Mouse (Mus musculus) brain, embryonic 18.5 days (tissue): ENCODE data around the gene E2f4.

Experiments
- DNase-seq: peaks from one replicate; pipeline ENCODE4 v3.0.0-alpha.2; 2012; ENCODE audit warnings: low read depth, low spot score

E2f4 gene

DNA sequence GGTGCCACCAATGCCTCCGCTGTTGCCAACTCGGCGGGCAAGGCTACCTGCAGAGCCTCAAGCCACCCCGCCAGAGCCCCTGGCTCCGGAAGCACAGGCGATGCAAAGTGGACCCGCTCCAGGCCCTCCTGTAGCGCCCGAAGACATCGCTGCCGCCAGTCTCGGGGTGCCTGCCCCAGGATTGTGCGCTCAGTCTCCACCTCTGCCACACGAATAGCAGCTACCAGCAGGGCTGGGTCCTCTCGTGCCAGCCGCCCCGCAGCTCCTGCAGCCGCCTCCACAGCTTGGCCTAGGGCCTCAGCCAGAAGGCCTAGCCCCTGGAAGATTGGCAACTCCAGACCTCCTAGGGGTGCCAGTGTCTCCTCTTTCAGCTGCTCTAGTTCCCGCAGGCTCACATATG is 4.1 kb upstream of the E2f4 start:
- no peak for DNase-seq

DNA sequence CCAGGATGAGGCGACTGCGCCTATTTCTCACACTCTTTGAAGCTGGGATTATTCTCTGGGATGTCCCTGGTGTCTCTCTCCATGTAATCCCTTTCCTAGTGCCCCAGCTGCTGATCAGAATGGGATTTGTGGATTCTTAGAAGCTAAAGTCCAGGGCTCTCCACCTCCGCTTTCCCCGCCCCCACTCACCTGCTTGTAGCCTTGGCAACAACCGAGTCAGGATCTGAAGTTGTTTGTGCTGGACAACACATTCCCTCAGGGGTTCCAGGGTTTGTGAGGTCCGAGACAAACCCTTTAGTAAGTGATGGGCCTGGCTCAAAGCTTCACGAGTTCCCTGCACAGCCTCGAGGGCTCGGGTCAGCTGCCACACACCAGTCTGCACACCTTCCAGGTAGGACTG is 2.7 kb upstream of the E2f4 start:
- no peak for DNase-seq

DNA sequence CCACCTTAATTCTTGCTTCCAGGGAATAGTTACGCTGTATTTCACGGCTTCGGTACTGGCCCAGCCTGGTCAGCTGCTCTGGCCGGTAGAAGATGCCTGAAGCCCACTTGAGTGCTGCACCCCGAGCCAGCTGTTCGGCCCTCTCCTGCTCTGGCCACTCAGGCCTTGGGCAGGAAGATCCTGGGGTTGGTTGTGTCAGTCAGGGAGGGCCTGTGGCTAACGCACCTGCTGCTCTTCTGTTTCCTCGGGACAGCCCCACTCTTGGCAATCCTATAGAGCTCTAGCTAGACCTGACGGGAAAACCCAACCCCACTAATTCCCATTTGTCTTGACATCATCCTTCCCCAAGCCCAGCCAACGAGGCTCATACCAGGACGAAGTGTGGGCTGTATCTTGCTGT is 2.2 kb upstream of the E2f4 start:
- no peak for DNase-seq

DNA sequence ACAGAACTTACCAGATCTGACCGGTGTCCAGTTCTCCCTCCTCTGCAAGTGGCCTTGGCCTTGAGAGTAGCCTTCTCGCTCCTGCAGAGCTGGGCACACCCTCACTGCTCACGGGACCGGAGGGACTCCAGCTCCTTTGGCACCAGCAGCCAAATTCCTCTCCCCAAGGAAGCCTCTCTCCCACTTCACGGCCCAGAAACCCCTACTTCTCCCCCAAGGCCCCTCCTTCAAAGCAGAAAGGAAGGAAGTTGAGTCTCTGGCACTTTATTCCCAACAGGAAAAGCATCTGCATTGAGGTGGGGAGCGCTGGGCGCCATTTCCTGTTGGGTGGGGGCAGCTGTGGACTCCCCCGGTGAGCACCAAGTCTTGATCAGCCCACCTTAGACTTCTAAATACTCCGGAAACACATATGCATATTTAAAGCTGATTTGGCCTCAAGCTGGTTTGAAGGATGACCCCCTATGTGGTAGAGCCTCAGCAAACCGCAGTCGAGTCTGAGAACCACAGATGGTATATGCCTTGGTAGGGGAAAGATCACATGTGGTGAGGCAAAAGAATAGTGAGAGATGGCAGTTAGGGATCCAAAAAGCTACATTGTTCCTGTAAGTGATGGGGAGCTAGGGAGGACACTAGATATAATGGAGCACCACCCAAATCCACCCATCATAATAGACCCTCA is 1.4 kb upstream of the E2f4 start, which contains the start of gene Exoc3l:
TSS of gene Exoc3l (minus strand) at position 207 of the 679 bp plus-strand sequence.
- no peak for DNase-seq

DNA sequence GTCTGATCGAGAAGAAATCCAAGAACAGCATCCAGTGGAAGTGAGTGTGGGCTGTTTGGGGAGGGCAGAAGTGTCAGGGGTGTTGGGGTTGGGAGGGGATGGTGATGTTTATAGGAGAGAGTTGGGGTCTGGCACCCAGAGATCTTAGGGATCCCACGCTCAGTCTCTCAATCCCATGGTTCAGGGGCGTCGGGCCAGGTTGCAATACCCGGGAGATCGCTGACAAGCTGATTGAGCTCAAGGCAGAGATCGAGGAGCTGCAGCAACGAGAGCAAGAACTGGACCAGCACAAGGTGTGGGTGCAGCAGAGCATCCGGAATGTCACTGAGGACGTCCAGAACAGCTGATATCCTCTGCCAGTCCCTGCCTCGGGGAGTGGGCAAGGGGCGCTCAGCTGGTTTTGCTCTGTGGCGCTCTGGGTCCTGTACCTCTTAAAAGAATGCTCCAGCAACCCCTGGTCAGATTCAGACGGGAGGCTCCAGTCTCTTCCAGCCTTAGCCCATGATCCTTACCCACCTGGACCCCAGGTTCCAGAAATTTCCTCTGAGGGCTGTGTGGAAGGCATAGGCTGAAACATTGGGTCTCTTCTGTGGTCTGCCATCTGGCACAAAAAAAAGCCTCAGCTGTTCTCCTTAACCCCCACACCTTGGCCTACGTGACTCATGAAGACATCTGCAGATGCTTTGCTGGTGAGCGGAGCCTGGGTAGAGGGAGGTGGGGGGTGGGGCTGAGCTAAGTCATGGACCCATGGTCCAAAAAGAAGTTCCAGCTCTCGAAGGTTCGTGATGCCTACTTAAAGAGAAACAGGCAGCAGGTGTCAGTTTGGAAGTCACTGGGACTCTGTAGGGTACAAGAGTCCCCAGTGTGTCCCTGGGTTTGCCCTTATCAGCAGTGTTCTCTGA is 1.1 kb downstream of the E2f4 start:
- no peak for DNase-seq

DNA sequence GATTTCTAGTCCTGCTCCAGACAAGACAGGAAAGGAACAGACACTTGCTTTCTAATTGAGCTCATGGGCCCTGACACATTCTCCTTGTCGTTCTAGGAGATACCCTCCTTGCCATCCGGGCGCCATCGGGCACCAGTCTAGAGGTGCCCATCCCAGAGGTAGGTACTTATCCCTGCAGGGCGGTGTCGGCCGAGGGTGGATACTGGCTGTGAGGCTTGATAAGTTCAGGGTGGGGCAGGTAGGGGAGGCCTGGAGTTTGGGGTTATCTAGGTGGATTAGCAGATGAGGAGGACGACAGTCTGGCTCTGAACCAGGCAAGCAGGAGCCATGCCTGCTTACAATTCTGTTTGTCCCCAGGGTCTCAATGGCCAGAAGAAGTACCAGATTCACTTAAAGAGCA is 2.5 kb downstream of the E2f4 start:
- no peak for DNase-seq

DNA sequence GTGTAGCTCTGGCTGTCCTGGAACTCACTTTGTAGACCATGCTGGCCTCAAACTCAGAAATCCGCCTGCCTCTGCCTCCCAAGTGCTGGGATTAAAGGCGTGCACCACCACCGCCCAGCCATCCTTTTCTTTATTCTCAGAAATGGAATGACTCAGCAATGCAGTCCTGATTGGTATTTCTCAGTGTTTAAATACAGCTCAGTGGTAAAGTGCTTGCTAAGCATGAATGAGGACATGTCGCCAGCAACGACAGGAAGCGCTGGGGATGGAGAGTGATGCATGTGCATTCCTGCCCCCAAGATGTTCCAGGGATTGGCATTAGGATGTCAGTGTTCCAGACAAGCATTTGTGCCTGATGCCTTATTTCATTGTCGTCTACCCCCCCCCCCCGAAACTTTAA is 5.9 kb downstream of the E2f4 start:
- DNase-seq = no peak

DNA sequence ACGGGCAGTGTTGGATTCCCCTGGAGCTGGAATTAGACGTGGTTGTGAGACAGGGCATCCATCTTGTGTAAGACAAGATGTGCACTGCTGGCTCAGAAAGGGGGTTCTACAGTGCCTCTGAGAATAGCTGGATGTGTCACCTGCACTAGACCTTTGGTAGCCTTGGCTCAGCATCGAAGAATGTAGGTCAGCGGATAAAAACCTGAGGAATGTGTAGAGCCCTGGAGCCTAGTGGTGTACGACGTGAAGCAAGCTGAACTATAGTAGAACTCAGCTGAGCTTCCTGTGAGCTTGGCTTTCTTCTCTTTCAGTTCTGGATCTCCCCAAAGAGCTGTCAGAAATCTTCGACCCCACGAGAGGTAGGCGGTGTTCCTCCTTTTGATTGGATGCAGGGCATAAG is 6.4 kb downstream of the E2f4 start:
- DNase-seq = no peak

DNA sequence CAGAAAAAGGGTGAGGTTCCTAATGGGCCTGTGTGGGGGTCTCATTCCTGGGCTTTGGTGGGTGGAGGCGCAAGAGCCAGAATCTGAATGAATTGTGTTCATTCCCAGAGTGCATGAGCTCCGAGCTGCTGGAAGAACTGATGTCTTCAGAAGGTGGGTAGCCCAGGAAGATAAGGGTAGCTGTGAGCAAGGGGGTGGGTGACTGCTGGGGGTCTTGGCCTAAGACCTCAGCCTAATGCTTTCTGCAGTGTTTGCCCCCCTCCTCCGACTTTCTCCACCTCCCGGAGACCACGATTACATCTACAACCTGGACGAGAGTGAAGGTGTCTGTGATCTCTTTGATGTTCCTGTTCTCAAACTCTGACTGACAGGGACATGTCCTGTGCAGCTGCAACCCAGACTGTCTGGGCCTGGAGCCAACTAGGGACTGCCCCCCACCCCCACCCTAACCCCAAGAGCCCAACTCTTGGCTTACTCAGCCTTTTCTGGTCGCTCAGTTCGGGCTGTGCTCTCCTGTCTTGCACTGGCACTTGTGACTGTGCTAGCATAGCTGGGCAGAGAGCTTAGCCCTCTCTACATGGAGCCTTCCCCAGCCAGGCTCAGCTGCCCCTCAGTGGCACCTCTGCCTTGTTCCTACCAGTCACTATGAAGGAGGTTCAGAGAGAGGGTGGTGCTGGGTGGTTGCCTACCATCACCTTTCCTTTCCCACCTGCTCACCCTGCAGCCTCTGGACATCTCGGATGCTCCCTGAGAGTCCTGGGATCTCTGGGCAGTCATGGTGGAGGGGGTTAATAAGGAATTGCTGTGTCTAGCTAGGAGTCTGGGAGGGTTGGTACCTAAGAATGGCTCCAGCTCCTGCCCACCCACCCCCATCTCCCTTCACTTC is 7.1 kb downstream of the E2f4 start:
- no peak for DNase-seq

DNA sequence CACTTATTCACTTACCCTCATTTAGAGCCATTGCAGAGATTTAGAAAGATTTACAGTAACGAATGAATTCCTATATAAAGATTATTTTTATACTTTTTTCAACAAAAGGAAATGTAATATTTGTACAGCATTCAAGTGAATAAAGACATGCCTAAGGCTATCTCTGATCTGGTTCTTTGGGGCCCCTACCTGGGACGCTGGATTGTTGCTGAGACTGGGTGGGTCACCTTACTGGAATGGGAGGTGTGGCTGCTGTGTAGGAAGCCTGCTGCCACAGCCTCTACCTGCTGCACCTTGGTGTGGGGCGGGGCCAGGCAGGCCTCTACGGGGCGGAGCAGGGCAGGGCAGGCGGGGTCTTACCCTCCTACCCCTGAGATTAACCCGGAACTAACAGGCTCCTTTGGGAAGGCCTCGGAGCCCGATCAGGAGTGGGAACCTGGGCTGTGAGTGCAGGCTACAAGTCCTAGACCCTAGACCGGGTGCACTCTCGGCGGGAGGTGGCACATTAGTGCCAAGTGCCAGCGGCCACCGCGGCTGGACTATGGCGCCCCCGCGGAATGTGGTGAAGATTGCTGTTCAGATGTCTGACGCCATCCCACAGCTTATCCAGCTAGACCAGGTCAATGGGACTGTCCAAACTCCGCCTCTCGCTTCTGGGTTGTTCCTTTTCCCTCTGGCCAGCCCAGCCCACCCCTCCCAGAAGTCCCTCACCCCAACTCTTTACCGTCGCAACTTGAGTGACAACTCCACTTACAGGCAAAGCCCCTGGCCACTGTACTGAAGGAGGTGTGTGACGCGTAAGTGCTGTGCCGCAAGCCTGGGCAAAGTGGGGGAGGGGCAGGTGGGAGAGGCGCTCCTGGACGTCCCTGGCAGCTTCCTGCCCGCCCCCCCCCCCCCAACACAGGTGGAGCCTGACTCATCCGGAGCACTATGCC is 8.0 kb downstream of the E2f4 start, which contains the start of gene Elmo3:
TSS of gene Elmo3 (plus strand) at position 391 of the 935 bp plus-strand sequence.
- DNase-seq = no peak

DNA sequence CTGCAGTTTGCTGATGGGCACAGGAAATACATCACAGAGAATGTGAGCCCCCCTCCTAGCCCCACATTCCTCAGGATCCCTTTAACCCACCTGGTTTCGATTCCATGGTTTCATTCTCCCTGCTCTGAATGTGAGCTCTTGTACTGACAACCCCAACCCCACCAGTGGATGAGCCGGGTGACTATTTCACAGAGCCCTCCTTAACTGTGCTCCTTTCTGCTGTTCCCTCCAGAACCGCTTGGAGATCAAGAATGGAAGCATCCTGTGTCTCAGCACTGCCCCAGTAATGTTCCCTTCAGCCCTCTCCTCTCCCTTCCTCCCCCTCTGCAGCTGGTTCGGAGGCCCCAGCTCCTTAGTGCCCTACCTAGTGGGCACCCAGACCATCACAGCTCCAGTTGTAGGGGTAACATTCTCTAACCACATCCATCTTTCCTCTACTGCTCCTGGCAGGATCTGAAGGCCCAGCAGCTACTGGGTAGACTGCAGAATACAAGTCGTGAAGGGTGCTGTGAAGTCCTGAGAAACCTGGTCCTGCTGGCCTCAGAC is 8.8 kb downstream of the E2f4 start:
- no peak for DNase-seq

DNA sequence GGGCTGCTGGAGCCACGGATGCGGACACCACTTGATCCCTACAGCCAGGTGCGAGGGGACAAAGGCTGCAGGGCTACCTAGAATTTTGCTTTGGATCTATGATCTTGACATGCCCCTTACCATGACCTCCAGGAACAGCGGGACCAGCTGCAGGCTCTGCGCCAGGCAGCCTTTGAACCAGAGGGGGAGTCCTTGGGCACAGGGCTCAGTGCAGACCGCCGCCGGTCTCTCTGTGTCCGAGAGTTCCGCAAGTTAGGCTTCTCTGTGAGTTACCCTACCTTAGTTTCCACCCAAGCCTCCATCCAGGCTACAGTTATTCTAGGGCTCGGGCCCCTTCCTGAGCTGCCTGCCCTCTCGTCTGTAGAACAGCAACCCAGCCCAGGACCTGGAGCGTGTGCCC is 10.2 kb downstream of the E2f4 start:
- no peak for DNase-seq

DNA sequence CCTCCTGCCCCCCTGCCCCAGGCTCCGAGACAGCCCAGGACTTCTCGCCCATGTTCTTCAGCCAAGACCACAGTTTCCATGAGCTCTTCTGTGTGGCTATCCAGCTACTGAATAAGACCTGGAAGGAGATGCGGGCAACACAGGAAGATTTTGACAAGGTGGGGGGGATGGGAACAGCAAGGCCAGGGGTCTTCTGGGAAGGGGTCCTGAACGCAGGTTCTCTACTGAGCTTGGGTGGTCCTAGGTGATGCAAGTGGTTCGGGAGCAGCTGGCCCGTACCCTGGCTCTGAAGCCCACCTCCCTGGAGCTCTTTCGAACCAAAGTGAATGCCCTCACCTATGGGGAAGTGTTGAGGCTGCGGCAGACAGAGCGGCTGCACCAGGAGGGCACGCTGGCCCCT is 11.0 kb downstream of the E2f4 start:
- DNase-seq = no peak

DNA sequence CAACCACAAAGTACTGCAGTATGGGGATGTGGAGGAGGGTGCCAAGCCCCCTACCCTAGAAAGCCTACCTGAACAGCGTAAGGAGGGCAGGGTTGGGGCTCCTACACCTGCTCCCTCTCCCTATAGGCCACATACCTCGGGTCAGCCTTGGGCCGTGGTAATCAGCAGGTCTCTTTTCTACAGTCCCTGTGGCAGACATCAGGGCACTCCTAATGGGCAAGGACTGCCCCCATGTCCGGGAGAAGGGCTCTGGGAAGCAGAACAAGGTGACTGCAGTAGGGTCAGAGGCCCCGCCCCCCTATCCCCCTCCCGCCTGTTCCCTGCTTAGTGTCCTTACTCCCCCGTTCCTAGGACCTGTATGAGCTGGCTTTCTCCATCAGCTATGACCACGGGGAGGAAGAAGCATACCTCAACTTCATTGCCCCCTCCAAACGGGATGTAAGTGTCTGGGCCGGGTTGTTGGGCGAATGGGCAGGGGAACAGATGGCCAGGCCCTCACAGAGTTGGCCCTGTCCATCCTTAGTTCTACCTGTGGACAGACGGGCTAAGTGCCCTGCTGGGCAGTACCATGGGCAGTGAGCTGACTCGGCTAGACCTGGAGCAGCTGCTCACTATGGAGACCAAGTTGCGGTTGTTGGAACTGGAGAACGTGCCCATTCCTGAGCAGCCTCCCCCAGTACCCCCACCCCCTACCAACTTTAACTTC is 11.8 kb downstream of the E2f4 start:
- no peak for DNase-seq

DNA sequence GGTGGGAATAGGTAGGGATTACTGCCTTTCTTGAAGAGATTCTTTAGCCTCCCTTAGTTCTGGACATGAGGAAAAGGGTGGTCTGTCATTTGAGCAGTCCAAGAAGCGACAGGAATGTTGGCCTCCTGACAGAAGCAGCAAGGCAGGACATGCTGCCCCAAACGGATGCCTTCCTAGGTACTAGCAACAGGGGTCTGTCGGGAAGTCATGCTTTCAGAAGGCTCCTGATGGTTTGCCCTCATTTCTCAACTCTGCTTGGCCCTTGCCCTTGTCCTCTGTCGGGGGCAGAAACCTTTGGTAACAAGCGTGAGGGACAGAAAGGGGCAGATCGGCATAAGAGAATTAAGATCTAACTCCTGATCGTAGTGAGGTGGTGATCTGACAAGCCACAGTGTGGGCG is 12.7 kb downstream of the E2f4 start:
- DNase-seq = no peak

DNA sequence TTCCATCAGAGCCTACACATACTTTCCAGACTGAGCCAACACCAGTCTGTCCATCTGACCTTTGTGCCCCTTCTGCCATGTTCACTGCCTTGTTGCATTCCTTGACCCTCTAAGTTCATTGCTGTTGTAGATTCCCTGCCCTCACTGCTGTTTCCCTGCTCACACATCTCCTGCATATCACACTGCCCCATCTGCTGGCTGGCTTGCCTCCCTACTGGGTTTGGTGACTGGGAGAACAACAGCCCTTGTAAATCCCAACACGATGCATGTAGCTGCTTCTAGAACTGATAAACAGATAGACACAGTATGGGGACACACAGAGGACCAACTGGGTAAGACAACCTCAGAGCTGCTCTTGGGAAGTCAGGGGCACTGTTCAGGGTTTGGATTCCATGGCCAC is 14.3 kb downstream of the E2f4 start:
- no peak for DNase-seq

DNA sequence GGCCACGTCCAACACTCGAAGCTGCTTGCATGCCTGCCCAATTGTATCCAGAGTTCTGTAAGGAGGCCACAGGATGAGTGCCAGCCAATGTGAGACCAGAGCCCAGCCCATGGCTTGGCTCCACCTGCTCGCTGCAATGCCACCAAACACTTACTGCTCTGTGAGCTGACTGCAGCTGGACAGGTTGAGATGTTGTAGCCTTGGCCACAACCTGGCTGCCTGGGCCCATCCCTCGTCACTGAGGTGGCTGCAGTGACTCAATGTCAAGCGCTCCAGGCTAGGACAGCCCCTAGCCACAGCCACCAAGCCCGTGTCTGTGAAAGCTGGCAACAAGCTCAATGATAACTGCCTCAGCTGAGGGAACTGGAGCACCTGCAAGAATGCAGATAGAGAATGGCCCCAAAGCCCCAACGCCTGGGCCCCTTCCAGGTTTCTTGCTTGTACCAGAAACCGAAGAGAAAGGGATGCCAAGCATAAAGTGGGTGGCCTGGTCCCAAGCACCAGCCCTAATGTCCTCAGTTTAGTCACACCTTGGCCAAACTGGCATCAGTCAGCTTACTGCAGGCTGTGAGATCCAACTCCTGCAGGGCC is 15.5 kb downstream of the E2f4 start:
- DNase-seq = no peak

DNA sequence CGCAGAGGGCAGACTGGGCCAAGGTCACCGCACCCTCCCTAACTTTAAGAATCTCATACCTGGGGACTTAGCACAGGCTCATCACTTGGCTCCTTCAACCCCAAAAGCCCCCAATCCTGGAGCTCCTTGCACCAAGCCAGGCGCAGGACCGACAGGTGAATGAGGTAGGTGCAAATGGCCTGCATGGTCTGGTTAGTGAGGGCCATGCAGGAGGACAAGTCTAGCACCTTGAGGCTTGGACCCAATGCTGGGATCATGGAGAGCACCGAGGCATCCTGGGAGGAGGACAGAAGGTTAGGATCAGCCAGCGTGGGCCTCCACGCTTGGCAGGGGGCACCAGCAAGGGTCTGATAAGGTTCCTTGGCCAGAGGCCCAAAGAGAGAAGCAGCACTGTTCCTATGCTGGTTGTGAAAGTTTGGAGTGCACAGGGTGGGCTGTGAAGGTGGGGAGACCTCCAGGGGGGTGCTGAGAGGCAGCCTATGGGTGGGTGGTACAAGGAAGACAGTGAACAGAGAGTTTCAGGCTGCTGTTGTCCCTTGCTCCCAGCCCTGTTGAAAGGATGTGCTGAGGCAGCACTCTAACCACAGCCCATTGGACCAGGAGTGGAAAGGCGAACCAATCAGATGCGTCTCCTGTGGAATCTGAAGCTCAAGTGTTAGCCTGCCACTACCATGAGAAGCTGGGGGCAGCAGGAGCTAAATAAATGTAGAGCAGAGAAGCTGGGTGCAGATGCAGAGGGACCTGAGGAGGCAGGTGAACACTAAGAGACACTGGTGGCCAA is 16.3 kb downstream of the E2f4 start:
- no peak for DNase-seq
